Mouse (Mus musculus) left cerebral cortex, adult 2 months (tissue): ENCODE measurements at regions not wholly inside any gene's neighbourhood (a gene's known extent, or its start where the extent isn't known, plus 50 kb on each side); places are given as distances from the start of the nearest gene placed in this dataset.

ENCODE experiments used
- DNase-seq, 2 experiments: peaks; one replicate each; pipeline ENCODE4 v3.0.0; 2021 to 2022; ENCODE audit warnings: low spot score in 2 of 2, mixed read lengths in 1 of 2; ENCODE audit errors: extremely low spot score in 1 of 2
- H3K27ac ChIP-seq: fragments of 200-600 bp; 2 replicates; pipeline ENCODE4 v1.8.1; 2022
- H3K4me3 ChIP-seq: fragments of 200-600 bp; 2 replicates; pipeline ENCODE4 v1.8.1; 2022
- CTCF ChIP-seq: fragments of 200-600 bp; IDR thresholded peaks from 2 replicates; pipeline ENCODE4 v1.8.1; 2022; ENCODE audit warnings: antibody characterized with exemption, mild to moderate bottlenecking, moderate library complexity
- intact Hi-C: fragments of 180-260 bp; cut with DNase I; formaldehyde crosslinking; loops from one replicate; pipeline ENCODE4 v1.15.1; 2025

GRCm38 (mm10) chr14:13146959-13147535 is 137.5 kb upstream of the Synpr start:
- intact Hi-C loops, result no loop called here
- no peak for TF ChIP-seq CTCF
- no peak for DNase-seq
- Histone ChIP-seq H3K27ac (no peak overlapping the region), H3K4me3 (no peak overlapping the region)

- no peak overlapping the region for H3K27ac ChIP-seq
- intact Hi-C loops, result no loop called here
- no peak for DNase-seq
- no peak for TF ChIP-seq CTCF
- H3K4me3 ChIP-seq, result no peak overlapping the region
Measured at GRCm38 (mm10) chr14:13149617-13150016, 135.0 kb upstream of the Synpr start.

- no peak for TF ChIP-seq CTCF
- no peak for DNase-seq
- Histone ChIP-seq H3K27ac (no peak overlapping the region), H3K4me3 (no peak overlapping the region)
- intact Hi-C loops, result no loop called here
Measured at GRCm38 (mm10) chr14:13151672-13152071, 132.9 kb upstream of the Synpr start.

GRCm38 (mm10) chr14:13176149-13176548 is 108.4 kb upstream of the Synpr start:
- no peak overlapping the region for H3K27ac ChIP-seq
- TF ChIP-seq CTCF, result no peak
- H3K4me3 ChIP-seq, result no peak overlapping the region
- intact Hi-C loops, result loop anchor here (5.0 kb wide), 1 partner anchor 354 kb away; the partner anchor contains the start of gene Cadps
- DNase-seq, result no peak

GRCm38 (mm10) chr14:13177906-13178305 is 106.7 kb upstream of the Synpr start:
- peak in 1 of 2 experiments; percentile 38 for DNase-seq
- intact Hi-C loops, result loop anchor here (5.0 kb wide), 1 partner anchor 356 kb away; the partner anchor contains the start of gene Cadps
- TF ChIP-seq CTCF, result no peak
- H3K27ac ChIP-seq, result peak overlapping the region; percentile 71
- no peak overlapping the region for H3K4me3 ChIP-seq

GRCm38 (mm10) chr14:13190801-13191200 is 93.8 kb upstream of the Synpr start:
- Histone ChIP-seq H3K4me3 (no peak overlapping the region), H3K27ac (no peak overlapping the region)
- no peak for DNase-seq
- no peak for TF ChIP-seq CTCF
- intact Hi-C loops, result no loop called here

- TF ChIP-seq CTCF, result no peak
- Histone ChIP-seq H3K4me3 (no peak overlapping the region), H3K27ac (no peak overlapping the region)
- DNase-seq, result no peak
- intact Hi-C loops, result no loop called here
Measured at GRCm38 (mm10) chr14:13192746-13193145, 91.8 kb upstream of the Synpr start.

GRCm38 (mm10) chr14:13197330-13197892 is 87.2 kb upstream of the Synpr start:
- TF ChIP-seq CTCF, result no peak
- no peak for DNase-seq
- intact Hi-C loops, result loop anchor here (5.0 kb wide), 3 partner anchors 160 to 720 kb away; partner anchors contain the start of gene Cadps
- Histone ChIP-seq H3K27ac (no peak overlapping the region), H3K4me3 (no peak overlapping the region)

- no peak overlapping the region for H3K4me3 ChIP-seq
- DNase-seq, result peak in 1 of 2 experiments; percentile 50
- TF ChIP-seq CTCF, result peak; percentile 77
- H3K27ac ChIP-seq, result no peak overlapping the region
- intact Hi-C loops, result loop anchor here (1.0 to 5.0 kb wide), 5 partner anchors 161 to 719 kb away; partner anchors contain the start of gene Cadps
Measured at GRCm38 (mm10) chr14:13198491-13198890, 86.1 kb upstream of the Synpr start.

- no peak for DNase-seq
- no peak overlapping the region for H3K27ac ChIP-seq
- H3K4me3 ChIP-seq, result no peak overlapping the region
- no peak for TF ChIP-seq CTCF
- intact Hi-C loops, result loop anchor here (10.0 kb wide), 1 partner anchor 898 kb away; no protein-coding TSS in a partner anchor
Measured at GRCm38 (mm10) chr14:13212658-13213057, 71.9 kb upstream of the Synpr start.
